Mouse (Mus musculus) intestine, postnatal 0 days (tissue): ENCODE measurements around the gene Myo1g. TPM values are rescaled to one million over a fixed set of nuclear protein-coding genes. Genes with fewer than 3 reads are reported as not detected.

Source experiments
- ATAC-seq: fragments of 200-750 bp; cut with Nextera tagmentation; 2 replicates; pipeline ENCODE4 v1.8.0; 2017; ENCODE audit warnings: mild to moderate bottlenecking, moderate TSS enrichment, moderate library complexity
- H3K27ac ChIP-seq: fragments of 300-500 bp; sonication (generic); 2 replicates; pipeline ENCODE4 v1.5.1; 2014; ENCODE audit warnings: mild to moderate bottlenecking, low read depth, low read length, moderate library complexity
- H3K27me3 ChIP-seq: fragments of 300-500 bp; sonication (generic); replicated peaks from 2 replicates; pipeline ENCODE4 v1.6.1; 2014; ENCODE audit warnings: low read length, mixed read lengths; ENCODE audit not compliant: control insufficient read depth, insufficient read depth
- H3K36me3 ChIP-seq: fragments of 300-500 bp; sonication (generic); 2 replicates; pipeline ENCODE4 v1.6.1; 2014; ENCODE audit warnings: mild to moderate bottlenecking, moderate library complexity; ENCODE audit not compliant: control insufficient read depth, insufficient read depth
- H3K4me1 ChIP-seq: fragments of 300-500 bp; sonication (generic); replicated peaks from 2 replicates; pipeline ENCODE4 v1.6.1; 2014; ENCODE audit warnings: antibody characterized with exemption, low read length, mixed read lengths; ENCODE audit not compliant: control insufficient read depth, insufficient read depth
- H3K4me2 ChIP-seq: fragments of 300-500 bp; sonication (generic); replicated peaks from 2 replicates; pipeline ENCODE4 v1.6.1; 2014; ENCODE audit warnings: low read depth, mild to moderate bottlenecking, moderate library complexity
- H3K4me3 ChIP-seq: fragments of 300-500 bp; sonication (generic); 2 replicates; pipeline ENCODE4 v1.5.1; 2014; ENCODE audit warnings: low read depth, low read length
- H3K9ac ChIP-seq: fragments of 300-500 bp; sonication (generic); 2 replicates; pipeline ENCODE4 v1.6.1; 2014; ENCODE audit warnings: mild to moderate bottlenecking, low read depth, low read length
- H3K9me3 ChIP-seq: fragments of 300-500 bp; sonication (generic); 2 replicates; pipeline ENCODE4 v1.6.1; 2016; ENCODE audit warnings: mixed run types; ENCODE audit not compliant: control insufficient read depth
- CTCF ChIP-seq: sonication (generic); IDR thresholded peaks from 2 replicates; pipeline ENCODE4 v1.5.1; 2016; ENCODE audit warnings: low read depth, mild to moderate bottlenecking, control low read depth, antibody characterized with exemption, moderate library complexity
- WGBS: fragments of 180-500 bp; shearing (Covaris S2); extraction: QIAGEN DNeasy Blood & Tissue Kit; methylation state at CpG from one replicate; pipeline ENCODE4 v1.1.7; 2014; 5-methylcytosine and 5-hydroxymethylcytosine counted together
- polyA plus RNA-seq: library from polyadenylated mRNA; unstranded; fragments of >200 nt; fragmentation: Nextera tagmentation; extraction: Ambion mirVana; gene quantifications from 2 replicates; pipeline ENCODE4 v1.2.1, GENCODE M21; 2015

The Myo1g gene
- polyA plus RNA-seq, 1 experiment from 2014 or later, result 0.87 TPM

DNA sequence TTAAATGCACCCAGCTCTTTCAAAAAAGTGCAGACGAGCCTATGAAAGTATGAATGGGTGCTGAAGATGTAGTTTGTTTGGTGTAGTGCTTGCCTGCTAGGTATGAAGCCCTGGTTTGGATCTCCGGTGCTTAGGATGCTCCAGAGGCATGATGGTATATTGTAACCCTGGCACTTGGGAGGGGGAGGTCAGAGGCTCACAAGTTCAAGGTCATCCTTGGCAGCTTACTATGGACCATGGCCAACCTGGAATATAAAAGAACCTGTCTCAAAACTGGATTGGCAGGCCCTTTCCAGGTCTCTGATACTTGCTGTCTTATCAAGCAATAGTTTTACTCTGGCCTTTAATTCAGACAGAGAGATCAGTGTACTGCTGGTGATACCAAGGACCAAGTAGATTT lies 29.0 kb upstream of the Myo1g start:
- Histone ChIP-seq H3K4me1 (no peaks in the 10 kb centered on the region), H3K27me3 (no peaks in the 10 kb centered on the region), H3K9ac (no peak overlapping the region), H3K36me3 (no peaks in the 10 kb centered on the region), H3K9me3 (no peaks in the 10 kb centered on the region), H3K4me2 (no peak overlapping the region), H3K27ac (no peak overlapping the region), H3K4me3 (no peak overlapping the region)
- no peak for TF ChIP-seq CTCF
- ATAC-seq, result no peak
- WGBS, result 92% methylated on average over 2 of the region's 2 CpGs

DNA sequence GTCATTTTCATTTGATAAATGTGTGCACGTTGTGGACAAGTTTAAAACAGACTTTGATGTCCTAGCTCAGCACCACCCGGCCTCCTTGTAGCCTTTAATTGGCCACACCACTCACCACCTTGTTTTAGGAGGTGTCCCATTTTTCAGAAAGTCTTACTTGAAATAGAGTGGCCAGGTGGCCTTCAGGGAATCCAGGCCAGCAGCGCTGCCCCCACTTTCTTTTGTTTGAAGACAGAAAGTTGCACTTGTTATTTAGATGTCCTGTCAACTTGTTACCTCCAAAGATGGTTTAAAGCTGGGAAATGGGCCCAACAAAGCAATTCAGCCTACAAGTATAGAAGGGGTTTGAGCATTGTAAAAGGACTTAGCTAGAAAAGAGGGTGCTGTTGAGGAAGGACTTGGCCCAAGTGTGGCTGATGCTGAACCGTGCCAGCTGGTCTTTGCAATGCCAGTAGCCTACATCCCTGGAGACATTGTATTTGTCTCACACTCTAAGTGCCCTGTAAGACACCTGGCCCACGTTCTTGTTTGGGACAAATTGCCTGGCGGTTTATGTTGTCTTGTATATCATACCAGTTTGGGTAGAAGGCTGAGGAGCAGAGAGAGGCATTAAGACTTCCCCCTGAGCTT lies 27.0 kb upstream of the Myo1g start:
- ATAC-seq, result no peak
- Histone ChIP-seq H3K9ac (0 out of 2 replicates have a peak overlapping the region, but pooled peaks have one; percentile 90), H3K27ac (peak overlapping the region; percentile 99; the same call in 1 of the 2 replicates), H3K27me3 (no peaks in the 10 kb centered on the region), H3K9me3 (no peaks in the 10 kb centered on the region), H3K4me2 (peak overlapping the region; percentile 78), H3K4me1 (no peaks in the 10 kb centered on the region), H3K4me3 (peak overlapping the region; percentile 72), H3K36me3 (no peaks in the 10 kb centered on the region)
- no peak for TF ChIP-seq CTCF
- WGBS, result 17% methylated on average over 6 of the region's 6 CpGs

DNA sequence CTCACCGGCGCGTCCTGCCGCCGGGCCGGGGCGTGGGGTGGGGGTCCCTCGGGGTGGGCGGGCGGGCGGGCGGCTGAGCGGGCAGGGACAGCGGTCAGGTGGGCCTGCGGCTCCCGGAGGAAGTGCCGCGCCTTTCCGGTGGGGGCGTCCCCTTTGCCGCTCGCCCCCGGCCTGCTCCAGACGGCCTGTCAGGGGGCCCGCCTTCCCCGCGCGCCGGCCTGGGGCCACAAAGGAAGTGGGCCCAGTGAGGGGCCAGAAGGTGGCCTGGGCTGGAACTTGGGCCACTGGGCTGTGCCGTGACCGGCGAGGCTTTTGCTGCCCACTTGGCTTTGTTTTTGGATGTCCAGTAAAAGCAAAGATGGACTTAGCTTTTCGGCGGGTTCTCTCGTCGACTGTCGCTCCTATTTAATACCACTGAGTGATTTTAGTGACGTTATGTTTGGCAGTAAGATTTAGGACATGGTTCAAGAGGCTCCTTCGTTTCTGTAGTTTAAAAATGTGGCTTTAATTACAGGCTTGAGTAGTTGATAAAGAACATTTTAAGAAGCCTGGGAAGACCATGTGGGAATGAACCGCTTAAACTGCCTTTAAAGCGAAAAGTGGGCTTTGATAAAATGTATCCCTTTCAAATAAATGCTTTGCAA lies 26.4 kb upstream of the Myo1g start:
- H3K4me1 ChIP-seq, result no peaks in the 10 kb centered on the region
- peak overlapping the region; percentile 78 for H3K4me2 ChIP-seq
- ATAC-seq, result peak; percentile 45
- H3K4me3 ChIP-seq, result peak overlapping the region; percentile 72
- peak; percentile 19; the same call in 1 of the 2 replicates for TF ChIP-seq CTCF
- peak overlapping the region; percentile 90 for H3K9ac ChIP-seq
- WGBS, result under 1% methylated on average over 30 of the region's 41 CpGs
- H3K36me3 ChIP-seq, result no peaks in the 10 kb centered on the region
- no peaks in the 10 kb centered on the region for H3K9me3 ChIP-seq
- no peaks in the 10 kb centered on the region for H3K27me3 ChIP-seq
- peak overlapping the region; percentile 99 for H3K27ac ChIP-seq

GRCm38 (mm10) chr11:6546205-6547013 lies 25.6 kb upstream of the Myo1g start, which contains the start of gene Ccm2:
TSS of gene Ccm2 (plus strand) at chr11:6546887.
- Histone ChIP-seq H3K27ac (peak within 1 kb of the TSS; percentile 99), H3K27me3 (no peaks in the 10 kb centered on the region), H3K36me3 (no peaks in the 10 kb centered on the region), H3K4me2 (peak within 1 kb of the TSS; percentile 78), H3K9me3 (no peaks in the 10 kb centered on the region), H3K9ac (peak within 1 kb of the TSS; percentile 90), H3K4me1 (no peaks in the 10 kb centered on the region), H3K4me3 (peak within 1 kb of the TSS; percentile 72)
- TF ChIP-seq CTCF, result no peak
- ATAC-seq, result peak; percentile 97
- 1% methylated on average over 44 of the region's 57 CpGs for WGBS

DNA sequence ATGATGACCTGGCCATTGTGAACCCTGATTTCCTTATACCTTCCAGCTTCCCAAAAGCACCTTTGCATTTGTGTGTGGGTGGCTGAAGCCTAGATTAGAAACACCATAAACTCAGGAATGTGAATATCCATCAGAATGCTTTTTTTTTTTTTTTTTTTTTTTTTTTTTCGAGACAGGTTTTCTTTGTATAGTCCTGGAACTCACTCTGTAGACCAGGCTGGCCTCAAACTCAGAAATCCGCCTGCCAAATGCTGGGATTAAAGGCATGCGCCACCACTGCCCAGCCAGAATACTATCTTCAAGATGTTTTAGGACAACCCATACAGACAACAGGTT lies 25.1 kb upstream of the Myo1g start:
- Histone ChIP-seq H3K4me1 (no peaks in the 10 kb centered on the region), H3K9me3 (no peaks in the 10 kb centered on the region), H3K9ac (no peak overlapping the region), H3K4me2 (peak overlapping the region; percentile 78), H3K4me3 (peak overlapping the region; percentile 72), H3K27me3 (no peaks in the 10 kb centered on the region), H3K36me3 (no peaks in the 10 kb centered on the region), H3K27ac (peak overlapping the region; percentile 99)
- TF ChIP-seq CTCF, result no peak
- ATAC-seq, result no peak
- 15% methylated on average over 3 of the region's 3 CpGs for WGBS

DNA sequence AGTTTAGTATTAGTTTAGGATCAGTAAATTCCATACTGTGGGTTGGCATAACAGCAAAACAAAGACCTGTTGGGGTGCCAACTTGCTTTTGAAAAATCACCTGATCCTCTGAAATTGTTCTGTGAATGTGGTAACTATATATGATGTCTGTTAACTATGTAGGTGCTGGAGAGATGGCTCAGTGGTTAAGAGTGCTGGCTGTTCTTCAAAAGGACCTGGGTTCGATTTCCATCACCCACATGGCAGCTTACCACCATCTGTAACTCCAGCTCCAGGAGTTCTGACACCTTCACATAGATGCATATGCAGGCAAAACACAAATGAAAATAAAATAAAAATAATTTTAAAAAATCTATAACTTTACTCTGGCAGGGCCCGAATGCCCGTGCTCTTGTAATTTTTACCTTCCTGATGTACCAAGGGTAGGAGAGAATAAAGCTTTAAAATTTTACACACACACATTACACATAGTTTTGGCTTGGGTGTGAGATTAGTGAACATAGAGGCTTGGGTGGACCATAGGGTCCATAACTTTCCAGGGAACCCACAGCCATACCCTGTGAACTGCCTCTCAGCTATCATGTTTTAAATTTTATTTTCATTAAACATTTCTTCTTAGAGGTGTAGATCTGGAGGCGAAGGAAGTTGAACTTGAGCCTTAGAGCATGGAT lies 24.6 kb upstream of the Myo1g start:
- no peaks in the 10 kb centered on the region for H3K4me1 ChIP-seq
- H3K9me3 ChIP-seq, result no peaks in the 10 kb centered on the region
- no peaks in the 10 kb centered on the region for H3K36me3 ChIP-seq
- H3K27me3 ChIP-seq, result no peaks in the 10 kb centered on the region
- WGBS, result 90% methylated on average over 4 of the region's 4 CpGs
- no peak overlapping the region for H3K27ac ChIP-seq
- no peak overlapping the region for H3K9ac ChIP-seq
- no peak overlapping the region for H3K4me2 ChIP-seq
- no peak for TF ChIP-seq CTCF
- no peak overlapping the region for H3K4me3 ChIP-seq
- ATAC-seq, result no peak
